In the genomic region with DNA sequence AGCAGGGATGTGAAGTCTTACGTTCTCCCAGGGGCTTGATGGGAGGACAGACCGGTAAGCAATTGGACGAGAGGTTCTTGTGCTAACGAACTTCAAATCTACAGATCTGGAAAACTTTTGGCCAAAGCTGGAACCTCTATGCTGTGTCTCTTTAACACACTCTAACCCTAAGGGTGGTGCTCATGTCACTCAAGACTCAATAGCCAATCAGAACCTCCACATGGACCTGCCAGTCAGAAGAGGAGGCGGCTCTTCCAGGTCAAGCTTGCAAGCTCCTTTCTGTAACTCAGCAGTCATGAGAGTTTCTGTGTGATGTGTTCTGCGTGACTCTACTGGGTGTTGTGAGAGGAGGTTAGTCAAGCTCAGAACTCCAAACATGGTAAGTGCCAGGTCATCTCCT, we compare ENCODE assay signal across 15 mouse cellular contexts. TPM values are rescaled to one million over a fixed set of nuclear protein-coding genes. Genes with fewer than 3 reads are reported as not detected.
"Had no signal": no experiment of that assay in that cellular context is flagged by ENCODE, and none has a peak within 500 bp of the region (broad histone marks: within the 10 kb centered on the region; RNA-seq: fewer than 3 reads in every experiment).

Gene Gm14440, plus strand, starts transcription at position 301 of the 400 bp plus-strand sequence.

RNA-seq across cellular contexts. Expression of gene Gm14440, which starts in this region (rescaled TPM):
- total RNA-seq: hematopoietic stem cell, adult 5-6 weeks had no signal
- polyA plus RNA-seq: heart, embryonic 13.5 days; heart, embryonic 14.5 days; heart, embryonic 15.5 days; heart, embryonic 16.5 days; heart, postnatal 0 days; hindbrain, embryonic 13.5 days; hindbrain, embryonic 16.5 days; hindbrain, postnatal 0 days; intestine, embryonic 14.5 days; intestine, embryonic 16.5 days; intestine, postnatal 0 days; kidney, adult 2 months; kidney, postnatal 0 days; large intestine, adult 2 months had no signal
